Mouse (Mus musculus) large intestine, adult 2 months (tissue): ENCODE data around the gene Fmnl3. TPM values are rescaled to one million over a fixed set of nuclear protein-coding genes. Genes with fewer than 3 reads are reported as not detected.

ENCODE experiments used
- DNase-seq: peaks from one replicate; pipeline ENCODE4 v3.0.0-alpha.2; 2012; ENCODE audit warnings: low read depth, low spot score
- WGBS: fragments of 180-500 bp; shearing (Covaris S2); methylation state at CpG from one replicate; pipeline ENCODE4 v1.1.7; 2018; 5-methylcytosine and 5-hydroxymethylcytosine counted together
- polyA plus RNA-seq: library from polyadenylated mRNA; depleted of rRNA; stranded (reverse); fragments of >200 nt; gene quantifications from 2 replicates; pipeline ENCODE4 v1.2.3, GENCODE M21; 2012; rRNA removed

Fmnl3 gene
- polyA plus RNA-seq, 1 experiment, result 6.9 TPM

DNA sequence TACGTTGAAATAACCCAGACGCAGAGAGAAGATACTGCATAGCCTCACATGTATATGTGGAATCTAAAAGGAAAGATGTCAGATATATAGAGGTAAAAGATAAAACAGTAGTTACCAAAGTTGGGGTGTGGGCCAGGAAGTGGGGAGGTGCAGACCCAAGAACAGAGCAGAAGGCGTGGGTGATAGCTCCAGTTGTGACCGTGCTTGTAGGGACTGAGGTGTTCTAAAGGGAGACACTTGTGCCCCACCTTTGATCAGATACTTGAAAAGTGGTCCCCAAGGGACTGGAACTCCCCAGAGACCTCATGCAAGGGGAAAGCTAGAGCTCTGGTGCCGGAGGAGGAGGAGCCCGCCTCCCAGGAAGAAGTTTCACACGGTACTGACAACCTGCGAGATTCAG is 94.2 kb downstream of the Fmnl3 start:
- WGBS, result 92% methylated on average over 8 of the region's 8 CpGs

More for the DNA sequence above, 94.2 kb downstream of the Fmnl3 start:
- no peak for DNase-seq

Other genes starting within 250 kb of the Fmnl3 start
- 6.1 and 6.6 TPM in 2 replicates for gene Spats2, start 244.6 kb downstream of the Fmnl3 start, polyA plus RNA-seq
- 3.9 and 4.7 TPM in 2 replicates for gene Kcnh3, start 145.6 kb downstream of the Fmnl3 start, polyA plus RNA-seq
- gene Mcrs1, start 118.5 kb downstream of the Fmnl3 start, polyA plus RNA-seq, result 81.5 and 94.7 TPM in 2 replicates
- gene Prpf40b, start 75.4 kb downstream of the Fmnl3 start, polyA plus RNA-seq, result 19.0 and 20.6 TPM in 2 replicates
- not detected in 2 replicates for gene Fam186b, start 74.6 kb downstream of the Fmnl3 start, polyA plus RNA-seq
- 1,095 and 1,343 TPM in 2 replicates for gene Tmbim6, start 22.4 kb upstream of the Fmnl3 start, polyA plus RNA-seq
- gene Nckap5l, start 87.3 kb upstream of the Fmnl3 start, polyA plus RNA-seq, result 1.3 and 1.6 TPM in 2 replicates
- gene Bcdin3d, start 104.2 kb upstream of the Fmnl3 start, polyA plus RNA-seq, result 6.7 and 7.0 TPM in 2 replicates
- 0.59 and 0.97 TPM in 2 replicates for gene Faim2, start 157.7 kb upstream of the Fmnl3 start, polyA plus RNA-seq
- not detected in 2 replicates for gene Aqp2, start 208.6 kb upstream of the Fmnl3 start, polyA plus RNA-seq
- 0.05 TPM in 2 replicates for gene Aqp5, start 220.3 kb upstream of the Fmnl3 start, polyA plus RNA-seq
- gene Aqp6, start 230.9 kb upstream of the Fmnl3 start, polyA plus RNA-seq, result not detected in 2 replicates